8 mouse cellular contexts compared by ENCODE assay signal in genomic region chr5:33430511-33431172, GRCm38 (mm10). TPM values are rescaled to one million over a fixed set of nuclear protein-coding genes. Genes with fewer than 3 reads are reported as not detected.
DNase-seq lines count a peak whose midpoint lies in the region; ATAC-seq and TF ChIP-seq lines count a peak whose summit lies in the region.

No protein-coding gene starts in this region.

- peak overlapping the region; percentile 23; the same call in 1 of the 2 replicates for H3K4me3 ChIP-seq in liver, adult 2 months (ENCODE audit: insufficient read depth, low read depth, low read length)
- peak overlapping the region; percentile 50 for H3K4me3 ChIP-seq in embryonic facial prominence, embryonic 10.5 days
- H3K4me3 ChIP-seq in intestine, embryonic 14.5 days (ENCODE audit: low read depth, low read length) = peak overlapping the region; percentile 15
- peak overlapping the region; percentile 24 for H3K4me3 ChIP-seq in neural tube, embryonic 12.5 days

- TF ChIP-seq CTCF in liver, adult 2 months (IDR thresholded peaks at IDR 0.05; ENCODE audit: low read depth, low read length) = no peak

- H3K27ac ChIP-seq in liver, adult 2 months (replicated peaks; ENCODE audit: insufficient read depth, low read depth, low read length) = no peak overlapping the region
- H3K27ac ChIP-seq in embryonic facial prominence, embryonic 10.5 days (replicated peaks) = no peak overlapping the region
- no peak overlapping the region for H3K27ac ChIP-seq in intestine, embryonic 14.5 days (ENCODE audit: low read depth)
- H3K27ac ChIP-seq in neural tube, embryonic 12.5 days = no peak overlapping the region

- peaks cover 44% of the 10 kb centered on the region for H3K27me3 ChIP-seq in liver, adult 2 months (ENCODE audit: control insufficient read depth, insufficient read depth, low read length)
- H3K27me3 ChIP-seq in embryonic facial prominence, embryonic 10.5 days (replicated peaks; ENCODE audit: low read depth, poor library complexity, severe bottlenecking) = peaks cover 99% of the 10 kb centered on the region
- peaks cover 92% of the 10 kb centered on the region for H3K27me3 ChIP-seq in intestine, embryonic 14.5 days (replicated peaks; ENCODE audit: control insufficient read depth, insufficient read depth, low read length)
- H3K27me3 ChIP-seq in neural tube, embryonic 12.5 days (replicated peaks) = peaks cover 94% of the 10 kb centered on the region

- H3K9me3 ChIP-seq in embryonic facial prominence, embryonic 10.5 days = no peaks in the 10 kb centered on the region
- no peaks in the 10 kb centered on the region for H3K9me3 ChIP-seq in intestine, embryonic 14.5 days (ENCODE audit: control insufficient read depth, low read length)
- no peaks in the 10 kb centered on the region for H3K9me3 ChIP-seq in neural tube, embryonic 12.5 days

- ATAC-seq in intestine, embryonic 14.5 days (replicated peaks; ENCODE audit: low FRiP score, low TSS enrichment, low read depth) = no peak
- no peak for ATAC-seq in neural tube, embryonic 12.5 days (ENCODE audit: low FRiP score, low read depth)
- ATAC-seq in erythroid progenitor cell, adult 5-6 weeks (replicated peaks; ENCODE audit: low FRiP score, poor library complexity, severe bottlenecking) = no peak

- no peaks in the 10 kb centered on the region for H3K79me2 ChIP-seq in liver, adult 2 months (ENCODE audit: control insufficient read depth, insufficient read depth, low read length)

- 4% methylated on average over 64 of the region's 64 CpGs for WGBS in liver, adult 2 months
- under 1% methylated on average over 64 of the region's 64 CpGs for WGBS in embryonic facial prominence, embryonic 10.5 days
- WGBS in intestine, embryonic 14.5 days = 2% methylated on average over 64 of the region's 64 CpGs
- WGBS in neural tube, embryonic 12.5 days = 2% methylated on average over 64 of the region's 64 CpGs

- H3K4me1 ChIP-seq in liver, adult 2 months (ENCODE audit: control insufficient read depth, insufficient read depth, low read length) = no peaks in the 10 kb centered on the region
- H3K4me1 ChIP-seq in embryonic facial prominence, embryonic 10.5 days = peaks cover 59% of the 10 kb centered on the region
- peaks cover 9% of the 10 kb centered on the region; the same call in 1 of the 2 replicates for H3K4me1 ChIP-seq in intestine, embryonic 14.5 days (replicated peaks; ENCODE audit: control insufficient read depth, insufficient read depth, low read length)
- H3K4me1 ChIP-seq in neural tube, embryonic 12.5 days = peaks cover 26% of the 10 kb centered on the region

- DNase-seq in liver, adult 2 months (ENCODE audit: extremely low read depth, low read depth, low spot score) = no peak
- no peak for DNase-seq in liver
- peak; percentile 51 for DNase-seq in embryonic facial prominence, embryonic 10.5 days (ENCODE audit: low spot score)
- peak; percentile 67 for DNase-seq in intestine, embryonic 14.5 days (ENCODE audit: low spot score)
- DNase-seq in left cerebral cortex, postnatal 25 days (ENCODE audit: low spot score in 2 of 2) = no peak
- no peak for DNase-seq in gastrocnemius, adult 8-10 months (ENCODE audit: low spot score in 2 of 2)

- TF ChIP-seq POLR2A in liver, adult 2 months (IDR thresholded peaks at IDR 0.05; ENCODE audit: extremely low read depth, insufficient read depth, low read length) = no peak

- peak overlapping the region; percentile 34 for H3K4me2 ChIP-seq in intestine, embryonic 14.5 days (ENCODE audit: low read length)
- peak overlapping the region; percentile 49 for H3K4me2 ChIP-seq in neural tube, embryonic 12.5 days (replicated peaks)

- intact Hi-C loops in left cerebral cortex, postnatal 25 days (cut with DNase I) = loop anchor here (10.0 kb wide), 1 partner anchor 1954 kb away; the partner anchor contains the start of gene Hmx1

- H3K36me3 ChIP-seq in liver, adult 2 months (ENCODE audit: control insufficient read depth, insufficient read depth, low read length) = no peaks in the 10 kb centered on the region
- H3K36me3 ChIP-seq in embryonic facial prominence, embryonic 10.5 days (replicated peaks) = no peaks in the 10 kb centered on the region
- H3K36me3 ChIP-seq in intestine, embryonic 14.5 days (ENCODE audit: control insufficient read depth, insufficient read depth, low read length) = no peaks in the 10 kb centered on the region
- H3K36me3 ChIP-seq in neural tube, embryonic 12.5 days = no peaks in the 10 kb centered on the region

- H3K9ac ChIP-seq in liver, adult 2 months (ENCODE audit: low read depth, low read length) = no peak overlapping the region
- no peak overlapping the region for H3K9ac ChIP-seq in intestine, embryonic 14.5 days (ENCODE audit: low read length)
- H3K9ac ChIP-seq in neural tube, embryonic 12.5 days = peak overlapping the region; percentile 44; the same call in 1 of the 2 replicates

RNA-seq across cellular contexts. Expression of gene Nkx1-1, which starts 3.1 kb away (rescaled TPM):
- not detected in 2 replicates for total RNA-seq in liver, adult 2 months (2014; rRNA removed)
- not detected in 2 replicates for polyA plus RNA-seq in liver, adult 2 months (2012; rRNA removed)
- polyA plus RNA-seq in embryonic facial prominence, embryonic 10.5 days (2016; fragmentation: Nextera tagmentation; extraction: Ambion mirVana) = not detected in 2 replicates
- polyA plus RNA-seq in intestine, embryonic 14.5 days (2014; fragmentation: Nextera tagmentation; extraction: Ambion mirVana) = not detected in 2 replicates
- polyA plus RNA-seq in neural tube, embryonic 12.5 days (2016; fragmentation: Nextera tagmentation; extraction: Ambion mirVana) = 2.2 and 2.8 TPM in 2 replicates
- total RNA-seq in left cerebral cortex, postnatal 25 days (2021) = not detected
- total RNA-seq in erythroid progenitor cell, adult 5-6 weeks (2015; ENCODE audit: low replicate concordance) = not detected in 2 replicates
- not detected in 2 replicates for total RNA-seq in erythroid progenitor cell, adult 5-6 weeks (2017; ENCODE audit: low replicate concordance)
- total RNA-seq in gastrocnemius, adult 8-10 months (2022) = not detected

RNA-seq across cellular contexts. Expression of gene Uvssa, which starts 52.3 kb away (rescaled TPM):
- total RNA-seq in liver, adult 2 months (2014; rRNA removed) = 4.2 and 4.4 TPM in 2 replicates
- 2.5 and 3.4 TPM in 2 replicates for polyA plus RNA-seq in liver, adult 2 months (2012; rRNA removed)
- polyA plus RNA-seq in embryonic facial prominence, embryonic 10.5 days (2016; fragmentation: Nextera tagmentation; extraction: Ambion mirVana) = 7.7 and 8.8 TPM in 2 replicates
- 8.3 and 10.7 TPM in 2 replicates for polyA plus RNA-seq in intestine, embryonic 14.5 days (2014; fragmentation: Nextera tagmentation; extraction: Ambion mirVana)
- 8.5 and 8.7 TPM in 2 replicates for polyA plus RNA-seq in neural tube, embryonic 12.5 days (2016; fragmentation: Nextera tagmentation; extraction: Ambion mirVana)
- total RNA-seq in left cerebral cortex, postnatal 25 days (2021) = 1 to 10 TPM; 4.9 to 5.9 TPM
- 13.8 and 16.9 TPM in 2 replicates for total RNA-seq in erythroid progenitor cell, adult 5-6 weeks (2015; ENCODE audit: low replicate concordance)
- total RNA-seq in erythroid progenitor cell, adult 5-6 weeks (2017; ENCODE audit: low replicate concordance) = 24.5 and 28.1 TPM in 2 replicates
- 1 to 10 TPM; 1.6 to 2.4 (median 2.3) TPM for total RNA-seq in gastrocnemius, adult 8-10 months (2022)

Comparison
In these comparisons a context has a peak if more than half of its experiments do, and no peak if none do; other contexts are left out.
1. DNase-seq: peak in embryonic facial prominence, embryonic 10.5 days (single experiment) and intestine, embryonic 14.5 days (single experiment); none in liver, adult 2 months (single experiment), liver (single experiment), left cerebral cortex, postnatal 25 days (0 of 2) and gastrocnemius, adult 8-10 months (0 of 2).
2. Peak in every context shown above with its lines, with median percentiles within 50 percentile points of each other: H3K4me3 ChIP-seq.